Mouse (Mus musculus) heart, adult 8-10 months (tissue): Measurements from ENCODE around the gene Il17a. TPM values are rescaled to one million over a fixed set of nuclear protein-coding genes. Genes with fewer than 3 reads are reported as not detected.
"Not testable (repeated sequence)": the region's sequence is repeated elsewhere in the genome, so short reads cannot be mapped to it uniquely, and the experiment has no call there.

ENCODE experiments used
- DNase-seq: peaks from one replicate; pipeline ENCODE4 v3.0.0; 2022; ENCODE audit warnings: low spot score
- total RNA-seq, 4 experiments: library from RNA; stranded (reverse); gene quantifications; 2 replicates each; pipeline ENCODE4 v1.2.4; 2022

Gene Il17a
- not detected for total RNA-seq

DNA sequence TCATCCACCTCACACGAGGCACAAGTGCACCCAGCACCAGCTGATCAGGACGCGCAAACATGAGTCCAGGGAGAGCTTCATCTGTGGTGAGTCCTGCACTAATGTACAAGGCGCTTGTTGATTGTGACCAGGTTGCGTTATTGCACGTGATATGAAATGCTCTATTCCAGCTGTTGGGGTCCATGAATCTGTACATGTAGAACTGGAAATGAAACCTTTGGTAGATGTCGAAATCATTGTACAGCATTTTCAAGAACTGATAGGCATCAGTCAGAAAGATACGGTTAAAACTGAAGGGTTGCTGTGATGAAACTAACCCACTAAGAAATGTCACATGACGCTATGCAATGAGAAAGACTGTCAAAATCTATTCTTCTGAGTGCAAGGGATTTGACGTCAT is at the start of gene Il17a:
Gene Il17a (plus strand): TSS at position 3 of the 400 bp plus-strand sequence.
- no peak for DNase-seq

DNA sequence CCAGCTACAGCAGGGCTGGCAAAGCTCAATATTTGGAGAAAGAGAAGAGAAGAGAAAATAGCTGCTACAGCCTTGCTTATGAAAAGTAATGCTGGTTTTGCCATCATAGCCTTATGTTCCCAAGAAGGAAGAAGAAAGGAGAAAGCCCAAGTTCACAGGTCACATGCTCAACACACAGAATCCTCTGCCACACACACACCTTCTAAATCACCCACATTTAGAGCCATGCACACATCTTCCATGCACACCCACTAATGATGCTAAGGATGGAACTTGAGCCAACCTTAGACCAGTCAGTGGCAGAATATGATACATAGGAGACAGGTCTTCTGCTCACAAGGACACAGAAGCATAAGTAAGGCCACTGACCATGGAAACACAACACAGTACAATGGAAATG is 47.9 kb upstream of the Il17a start:
- DNase-seq = no peak

DNA sequence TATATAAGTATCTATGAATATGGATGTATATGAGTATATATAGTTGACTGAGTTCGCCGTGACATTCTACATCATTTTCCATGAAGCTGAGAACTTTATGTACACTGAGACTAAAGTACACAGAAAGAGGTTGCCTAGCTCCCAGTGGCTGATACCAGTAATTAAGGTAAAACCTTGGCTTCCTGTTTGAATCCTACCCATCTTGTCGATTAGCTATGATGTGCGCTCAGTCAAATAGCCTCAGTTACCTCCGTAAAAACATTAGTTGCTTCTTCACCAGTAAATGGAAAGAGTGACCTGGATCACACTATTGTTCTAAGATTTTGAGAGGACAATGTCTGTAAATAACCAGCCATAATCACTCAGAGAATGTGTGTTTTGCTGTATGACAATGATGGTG is 47.3 kb upstream of the Il17a start:
- no peak for DNase-seq

DNA sequence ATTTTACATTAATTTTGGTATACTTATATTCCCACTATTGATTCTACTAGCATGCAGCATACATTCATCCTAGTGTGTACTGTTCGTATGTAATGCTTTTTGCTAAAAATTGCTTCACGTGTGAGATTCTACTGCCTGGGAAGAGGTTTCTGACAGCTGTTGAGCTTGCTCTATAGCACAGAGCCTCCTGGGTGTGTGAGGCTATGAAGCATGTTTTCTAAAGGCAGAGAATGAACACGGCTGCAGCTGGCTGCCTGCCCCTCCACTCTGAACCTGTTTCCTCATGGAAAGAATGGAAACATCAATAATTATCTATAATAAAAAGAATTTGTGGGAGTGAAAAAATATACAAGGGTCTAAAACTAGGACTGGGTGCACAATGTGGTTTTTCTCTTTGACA is 46.9 kb upstream of the Il17a start:
- no peak for DNase-seq

DNA sequence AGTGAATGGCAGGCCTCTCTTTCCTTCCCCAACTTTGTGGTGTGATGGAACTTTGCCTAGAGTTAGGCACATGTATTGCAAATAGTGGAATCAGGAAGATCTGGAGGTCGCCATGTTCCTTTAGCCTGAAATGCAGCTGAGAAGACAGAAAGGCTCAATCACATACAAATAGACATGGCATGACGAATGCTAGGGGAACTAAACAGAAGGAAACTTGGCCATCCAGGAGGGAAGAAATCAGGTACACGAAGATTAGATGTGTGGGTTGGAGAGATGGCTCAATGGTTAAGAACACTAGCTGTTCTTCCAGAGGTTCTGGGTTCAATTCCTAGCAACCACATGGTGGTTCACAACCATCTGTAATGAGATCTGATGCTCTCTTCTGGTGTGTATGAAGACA is 46.3 kb upstream of the Il17a start:
- DNase-seq = no peak

DNA sequence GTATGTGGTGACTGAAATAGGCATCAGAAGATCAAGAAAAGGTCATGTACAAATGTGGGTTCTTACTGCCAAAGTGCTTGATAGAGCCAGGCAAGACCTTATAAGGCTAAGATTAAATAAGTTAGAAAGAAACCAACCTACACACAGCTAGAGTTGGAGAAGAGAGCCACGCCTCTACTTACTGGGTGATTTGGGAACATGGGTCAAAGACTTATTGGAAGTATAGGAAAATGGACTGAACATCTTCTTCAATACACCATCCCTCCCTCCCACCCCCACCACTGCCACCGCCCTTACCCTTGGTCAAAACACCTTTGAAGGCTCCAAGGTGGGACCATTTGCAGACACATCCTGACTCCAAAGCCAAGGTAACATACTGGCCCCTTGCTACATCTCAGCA is 45.3 kb upstream of the Il17a start:
- no peak for DNase-seq

DNA sequence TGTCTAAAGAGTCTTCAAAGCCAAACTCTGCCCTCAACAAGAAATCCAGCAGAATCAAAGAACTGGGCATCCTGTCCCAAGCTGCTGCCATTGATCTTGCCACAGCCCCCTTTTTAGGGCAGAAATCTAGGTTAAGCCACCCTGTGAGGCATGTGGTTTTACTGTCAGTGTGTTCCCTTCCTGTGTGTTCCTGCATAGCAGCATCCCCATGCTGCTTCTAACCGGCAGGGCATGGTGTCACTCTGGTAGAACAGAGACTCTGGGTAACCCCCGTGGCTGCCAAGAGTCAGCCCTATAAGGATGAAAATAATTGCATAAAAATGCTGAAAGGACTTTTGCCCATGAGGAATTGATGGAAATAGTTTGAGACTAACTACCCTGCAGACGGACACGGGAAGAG is 44.8 kb upstream of the Il17a start:
- DNase-seq = no peak

DNA sequence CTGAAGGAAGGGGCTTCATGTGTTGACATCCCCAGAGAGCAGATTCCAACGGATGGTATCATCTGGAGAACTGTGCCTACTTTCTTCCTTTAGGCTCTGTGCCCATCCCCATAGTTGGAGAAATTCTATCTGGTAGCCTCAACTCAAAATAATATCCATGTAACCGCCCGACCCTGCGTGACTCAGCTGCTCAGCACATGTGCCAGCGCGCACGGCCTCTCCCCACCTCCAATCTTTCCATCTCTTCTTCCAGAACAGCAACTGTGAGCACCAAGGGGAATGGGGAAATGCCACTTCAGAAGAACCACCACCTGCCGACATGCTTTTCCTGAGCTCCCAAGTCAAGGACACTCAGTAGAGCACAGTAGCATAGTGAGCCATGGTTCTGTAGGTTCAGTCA is 39.4 kb upstream of the Il17a start:
- DNase-seq = no peak

DNA sequence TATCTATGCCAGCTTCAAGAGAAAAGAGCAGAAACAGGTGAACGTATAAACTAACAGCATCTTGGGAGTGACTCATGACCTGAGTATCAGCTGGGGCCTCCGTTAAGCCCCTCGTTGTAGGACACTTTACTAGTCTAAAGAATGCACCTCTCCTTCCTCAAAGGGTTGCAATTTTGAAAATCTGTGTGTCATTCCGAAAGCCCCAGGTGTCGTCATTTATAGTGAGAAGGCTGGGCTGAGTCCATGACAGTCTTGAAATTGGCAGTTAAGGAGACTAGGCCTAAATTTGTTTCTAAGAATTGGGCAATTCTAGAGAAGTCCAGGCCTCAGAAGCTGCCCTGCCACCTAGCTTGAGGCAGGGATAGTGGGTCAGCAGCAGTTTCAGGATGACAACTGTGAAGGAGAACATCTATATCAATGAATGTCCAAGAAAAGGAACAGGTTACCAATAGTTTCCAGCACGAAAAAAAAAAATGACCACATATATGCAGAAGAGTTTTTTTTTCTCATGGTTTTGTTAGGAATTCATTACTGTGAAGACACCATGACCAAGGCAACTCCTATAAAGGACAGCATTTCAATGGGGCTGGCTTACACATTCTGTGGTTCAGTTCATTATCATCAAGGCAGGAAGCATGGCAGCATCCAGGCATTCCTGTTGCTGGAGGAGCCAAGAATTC is 36.9 kb upstream of the Il17a start:
- no peak for DNase-seq

DNA sequence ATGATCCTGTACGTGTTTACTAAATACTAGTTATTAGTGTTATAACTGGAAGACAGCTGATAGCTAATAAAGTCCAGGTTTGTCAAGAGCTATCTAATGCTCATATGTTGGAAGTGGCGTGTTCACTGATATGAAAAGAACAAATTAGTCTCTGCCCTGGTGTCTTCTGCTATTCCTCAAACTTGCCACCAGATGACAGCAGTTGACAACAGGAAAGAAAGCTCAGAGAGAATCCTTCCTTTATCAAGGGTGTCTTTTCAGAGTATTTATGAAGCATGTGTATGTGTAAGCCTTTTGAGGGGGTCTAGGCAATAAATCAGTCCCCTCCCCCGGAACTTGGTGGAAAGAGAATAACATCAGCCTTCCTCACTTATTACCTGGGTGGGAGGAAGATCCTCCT is 30.7 kb upstream of the Il17a start:
- no peak for DNase-seq

DNA sequence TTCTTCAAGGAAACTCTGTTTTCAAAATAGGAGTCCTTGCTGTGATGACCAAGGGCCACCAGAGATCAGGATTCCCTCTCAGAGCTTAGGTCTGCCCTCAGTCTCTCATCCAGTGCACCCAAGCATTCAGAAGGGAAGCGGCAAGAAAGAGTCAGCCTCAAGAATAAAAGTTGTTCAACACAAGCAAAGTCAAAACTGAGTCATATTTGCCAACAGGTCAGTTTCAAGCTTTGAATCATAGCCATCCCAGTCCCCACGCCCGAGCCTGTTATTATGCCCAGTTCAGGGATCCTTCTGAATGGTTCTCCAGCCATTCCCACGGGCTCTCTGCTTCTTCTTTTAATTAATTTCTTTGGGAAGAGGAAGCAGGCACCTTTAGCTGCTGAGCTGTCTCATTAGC is 5.9 kb downstream of the Il17a start:
- DNase-seq = no peak

DNA sequence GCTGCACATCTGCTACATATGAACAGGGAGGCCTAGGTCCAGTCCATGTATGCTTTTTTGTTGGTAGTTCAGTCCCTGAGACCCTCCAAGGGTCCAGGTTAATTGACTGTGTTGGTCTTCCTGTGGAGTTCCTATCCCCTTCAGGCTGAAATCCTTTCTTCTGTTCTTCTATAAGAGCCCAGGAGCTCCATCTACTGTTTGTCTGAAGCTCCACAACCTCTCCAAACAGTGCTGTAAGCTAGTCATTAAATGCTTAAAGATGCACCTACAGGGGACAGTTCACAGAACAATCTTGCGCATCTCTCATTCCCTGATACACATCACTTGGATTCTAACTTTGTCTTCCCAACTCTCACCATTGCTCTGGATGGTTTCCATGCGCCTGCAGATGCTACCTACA is 7.8 kb downstream of the Il17a start:
- no peak for DNase-seq

DNA sequence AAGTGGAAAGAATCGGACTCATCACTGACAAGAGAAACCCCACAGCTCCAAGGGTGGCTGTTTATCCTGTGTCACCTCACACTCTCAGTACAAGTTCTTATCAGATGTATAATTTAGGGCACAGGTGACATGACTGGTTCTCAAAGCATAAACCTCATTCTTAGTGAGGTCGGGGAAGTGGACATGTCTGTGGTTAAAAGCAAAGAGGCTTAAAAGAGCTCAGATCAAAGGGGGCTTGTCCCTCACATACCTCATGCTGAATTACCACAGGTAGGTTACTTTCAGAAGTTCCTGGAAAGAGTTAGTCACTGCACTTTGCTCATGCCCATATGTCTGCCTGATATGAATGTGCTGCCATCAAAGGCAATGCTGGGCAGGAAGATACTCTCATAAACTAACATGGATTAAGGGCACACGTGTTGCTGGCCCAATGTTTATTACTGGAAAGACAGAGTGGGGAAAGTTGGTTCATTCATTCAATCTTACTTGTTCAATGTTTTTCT is 9.8 kb downstream of the Il17a start:
- no peak for DNase-seq

DNA sequence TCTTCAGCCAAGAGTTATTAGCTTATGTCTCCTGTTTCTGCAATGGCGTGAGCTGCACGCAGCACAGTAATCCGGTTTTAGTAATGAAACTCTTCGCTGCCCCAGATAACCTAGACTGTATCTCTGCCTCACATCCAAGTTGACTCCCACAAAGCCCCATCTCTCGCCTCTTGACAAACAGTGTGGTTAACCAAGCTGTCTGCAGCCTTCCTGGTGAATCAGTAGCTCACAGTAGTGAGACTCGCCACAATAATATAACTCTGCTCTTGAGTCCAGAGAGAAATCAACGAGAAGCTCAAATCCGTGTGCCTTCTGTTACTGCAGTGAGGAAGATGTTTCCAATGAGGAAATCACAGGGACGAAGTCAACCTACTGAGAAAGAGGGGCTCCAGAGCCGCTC is 23.7 kb downstream of the Il17a start:
- no peak for DNase-seq

DNA sequence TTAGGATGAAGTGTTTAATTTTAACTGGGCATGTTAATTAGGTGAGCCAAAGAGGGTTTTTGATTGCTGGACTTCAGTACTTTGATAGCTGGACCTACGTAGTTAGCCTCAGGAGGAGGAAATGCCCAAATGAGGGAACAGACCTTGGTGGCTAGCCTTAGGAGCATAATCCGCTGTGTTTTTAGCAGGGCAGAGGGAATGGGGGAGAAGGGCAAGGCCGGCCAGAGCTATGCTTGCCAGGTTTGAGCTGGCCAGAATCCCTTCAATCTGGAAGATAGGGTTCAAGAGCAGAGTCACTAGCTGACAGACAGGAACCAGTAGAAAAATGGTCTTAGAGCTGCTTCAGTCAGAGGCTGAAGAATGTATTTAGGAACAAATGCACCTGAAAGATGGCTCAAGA is 26.9 kb downstream of the Il17a start:
- no peak for DNase-seq

DNA sequence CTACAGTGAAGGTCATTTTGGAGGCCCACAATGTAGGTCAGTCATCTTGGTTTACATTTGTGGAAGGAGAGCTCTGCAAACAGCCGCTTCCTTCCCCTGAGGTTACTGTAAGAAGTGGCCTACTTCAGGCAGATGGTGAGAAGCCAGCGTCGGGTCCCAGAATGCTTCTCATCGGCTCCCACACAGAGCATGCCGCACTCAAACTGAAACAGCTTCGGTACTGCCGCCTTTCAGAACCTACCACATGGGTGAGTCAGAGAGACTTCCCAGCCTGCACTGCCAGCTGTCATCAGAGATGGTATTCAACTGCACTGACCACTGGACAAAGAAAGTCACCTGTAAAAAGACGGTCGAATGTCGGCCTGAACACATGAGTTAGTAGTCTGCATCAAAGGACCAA is 29.1 kb downstream of the Il17a start:
- DNase-seq = no peak

DNA sequence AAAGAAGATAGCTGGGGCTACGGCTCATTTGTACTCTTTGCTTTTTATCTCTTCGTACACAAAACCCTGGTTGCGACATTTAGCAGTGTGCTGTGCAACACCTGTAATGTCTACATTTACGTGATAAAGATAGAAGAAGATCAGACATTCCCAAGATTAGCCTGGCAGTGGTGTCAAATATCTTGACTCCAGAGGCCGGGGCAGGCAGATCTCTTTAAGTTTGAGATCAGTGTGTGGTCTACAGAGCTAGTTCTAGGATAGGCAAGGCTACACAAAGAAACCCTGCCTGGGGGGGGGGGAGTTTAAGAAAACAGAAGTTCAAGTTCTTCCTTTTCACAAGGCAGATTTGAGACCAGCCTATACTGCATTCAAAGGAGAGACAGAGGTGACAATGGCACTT is 29.6 kb downstream of the Il17a start:
- DNase-seq = no peak

DNA sequence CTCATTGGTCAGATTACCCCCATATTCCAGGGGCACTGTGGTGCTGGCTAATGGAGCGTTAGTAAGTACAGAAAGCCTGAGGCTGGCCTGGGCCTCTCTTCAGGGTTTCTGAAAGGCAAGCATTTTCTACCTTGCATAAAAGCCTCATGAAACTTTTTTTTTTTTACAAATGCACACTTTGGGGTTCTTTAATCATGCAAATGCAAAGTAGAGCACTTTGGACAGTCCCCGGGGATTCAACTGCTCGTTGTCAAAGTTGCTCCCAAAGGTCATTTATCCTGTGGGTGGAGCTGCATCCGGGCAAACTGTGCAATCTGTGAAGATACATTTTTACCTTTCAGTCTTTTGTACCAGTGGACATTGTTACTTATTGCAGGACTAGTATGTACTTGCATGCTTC is 30.7 kb downstream of the Il17a start:
- no peak for DNase-seq

DNA sequence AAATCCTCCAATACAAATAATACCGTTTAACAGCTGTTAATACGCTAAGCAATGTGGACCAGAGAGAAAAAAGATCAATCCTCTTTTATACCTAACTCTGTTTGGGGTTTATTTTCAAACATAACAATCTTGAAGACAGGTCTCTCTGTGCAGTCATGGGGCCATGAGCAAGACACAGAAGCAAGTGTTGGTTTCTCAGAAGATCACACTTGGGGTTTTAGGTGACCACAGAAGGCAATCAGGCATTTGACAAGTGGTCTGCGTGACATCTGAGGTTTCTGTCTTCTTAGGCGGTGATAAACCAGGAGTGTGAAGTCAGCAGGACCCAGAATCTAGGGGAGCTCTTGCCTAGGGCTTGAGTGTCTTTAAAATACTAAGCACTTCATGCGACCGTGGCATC is 35.8 kb downstream of the Il17a start:
- no peak for DNase-seq

DNA sequence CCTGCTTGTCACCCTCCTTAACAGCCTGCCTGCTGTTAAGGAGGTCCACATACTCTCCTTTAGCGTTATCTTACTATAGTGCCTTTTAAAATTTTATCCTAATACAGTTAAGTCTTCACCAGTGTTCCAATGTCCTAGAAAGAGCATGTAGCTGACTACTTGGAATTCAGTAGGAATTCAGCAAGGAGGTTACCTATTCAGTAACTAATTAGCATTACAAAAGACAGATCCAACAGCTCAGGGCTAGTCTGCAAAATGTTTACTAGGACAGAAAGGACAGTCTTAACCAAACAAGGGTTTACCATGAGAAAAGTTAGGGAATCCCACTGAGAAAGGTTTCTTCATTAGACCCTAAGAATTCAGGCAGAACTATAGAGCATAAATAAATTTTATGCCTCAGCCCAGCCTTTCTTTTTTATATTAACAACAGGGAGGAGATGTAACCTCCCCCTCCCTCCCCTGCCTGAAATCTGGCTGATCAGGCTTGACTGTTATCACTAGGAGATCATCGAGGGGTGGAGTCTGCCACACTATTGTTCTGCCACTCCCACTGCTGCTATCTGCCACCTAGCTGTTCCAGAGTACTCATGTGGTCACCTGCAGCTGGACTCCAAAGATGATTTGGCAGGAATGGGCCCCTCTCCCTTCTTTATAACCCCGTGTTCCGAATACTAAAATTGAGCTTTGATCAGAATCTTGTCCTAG is 43.5 kb downstream of the Il17a start:
- not testable (repeated sequence) for DNase-seq

DNA sequence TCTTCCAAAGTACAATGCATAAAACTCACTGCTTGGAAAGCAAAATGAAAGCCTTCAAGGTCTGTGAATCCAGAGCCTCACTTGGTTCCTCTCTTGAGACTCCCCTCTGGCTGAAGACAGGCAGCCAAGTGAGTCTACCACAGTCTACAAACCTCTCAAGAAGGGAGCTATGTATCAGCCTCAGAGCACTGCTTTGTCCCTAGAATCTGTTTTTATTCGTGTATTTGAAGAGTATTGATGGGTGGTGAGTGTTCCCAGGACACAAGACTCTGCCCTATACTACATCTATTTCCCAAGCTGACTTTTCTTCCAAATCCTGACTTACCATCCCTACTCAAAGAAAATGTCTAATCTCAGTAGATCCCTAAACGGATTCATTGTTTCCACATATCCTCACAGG is 47.7 kb downstream of the Il17a start:
- no peak for DNase-seq
